Mouse (Mus musculus): ENCODE measurements at regions not wholly inside any gene's neighbourhood (a gene's known extent, or its start where the extent isn't known, plus 50 kb on each side); places are given as distances from the start of the nearest gene placed in this dataset.

GRCm38 (mm10) chr9:61227492-61228229, 144.5 kb upstream of the Tle3 start:
- Histone ChIP-seq H3K9me3 (no peaks in the 10 kb centered on the region), H3K4me2 (no peak overlapping the region), H3K9ac (no peak overlapping the region), H3K4me3 (no peak overlapping the region), H3K27me3 (peaks cover 25% of the 10 kb centered on the region), H3K4me1 (peaks cover 5% of the 10 kb centered on the region; the same call in 1 of the 2 replicates), H3K36me3 (no peaks in the 10 kb centered on the region), H3K27ac (no peak overlapping the region)
- ATAC-seq (ENCODE audit: borderline replicate concordance, extremely low read depth, low FRiP score, low TSS enrichment) = no peak
- 28% methylated on average over 19 of the region's 19 CpGs for WGBS

GRCm38 (mm10) chr9:61228230-61228631, 143.9 kb upstream of the Tle3 start:
- no peaks in the 10 kb centered on the region for H3K36me3 ChIP-seq
- WGBS = 68% methylated on average over 6 of the region's 6 CpGs
- H3K4me2 ChIP-seq = no peak overlapping the region
- H3K4me1 ChIP-seq = peaks cover 5% of the 10 kb centered on the region; the same call in 1 of the 2 replicates
- H3K27me3 ChIP-seq = peaks cover 25% of the 10 kb centered on the region
- no peak for ATAC-seq (ENCODE audit: borderline replicate concordance, extremely low read depth, low FRiP score, low TSS enrichment)
- no peaks in the 10 kb centered on the region for H3K9me3 ChIP-seq
- no peak overlapping the region for H3K4me3 ChIP-seq
- H3K9ac ChIP-seq = no peak overlapping the region
- no peak overlapping the region for H3K27ac ChIP-seq

- Histone ChIP-seq H3K9me3 (no peaks in the 10 kb centered on the region), H3K4me2 (no peak overlapping the region), H3K9ac (no peak overlapping the region), H3K36me3 (no peaks in the 10 kb centered on the region), H3K27me3 (peaks cover 25% of the 10 kb centered on the region), H3K4me3 (no peak overlapping the region), H3K27ac (no peak overlapping the region), H3K4me1 (peaks cover 5% of the 10 kb centered on the region; the same call in 1 of the 2 replicates)
- WGBS = 70% methylated on average over 4 of the region's 4 CpGs
- no peak for ATAC-seq (ENCODE audit: borderline replicate concordance, extremely low read depth, low FRiP score, low TSS enrichment)
Observed at GRCm38 (mm10) chr9:61230306-61230705, 141.9 kb upstream of the Tle3 start.

GRCm38 (mm10) chr9:61232630-61233029, 139.5 kb upstream of the Tle3 start:
- Histone ChIP-seq H3K4me3 (no peak overlapping the region), H3K4me1 (peaks cover 14% of the 10 kb centered on the region), H3K4me2 (no peak overlapping the region), H3K36me3 (no peaks in the 10 kb centered on the region), H3K9ac (no peak overlapping the region), H3K27ac (no peak overlapping the region), H3K9me3 (no peaks in the 10 kb centered on the region), H3K27me3 (peaks cover 23% of the 10 kb centered on the region; the same call in 1 of the 2 replicates)
- ATAC-seq (ENCODE audit: borderline replicate concordance, extremely low read depth, low FRiP score, low TSS enrichment) = no peak
- WGBS = 72% methylated on average over 7 of the region's 7 CpGs

- Histone ChIP-seq H3K36me3 (no peaks in the 10 kb centered on the region), H3K9ac (no peak overlapping the region), H3K9me3 (no peaks in the 10 kb centered on the region), H3K27ac (no peak overlapping the region), H3K4me1 (peaks cover 12% of the 10 kb centered on the region), H3K4me3 (no peak overlapping the region), H3K4me2 (no peak overlapping the region), H3K27me3 (peaks cover 25% of the 10 kb centered on the region)
- 54% methylated on average over 2 of the region's 2 CpGs for WGBS
- no peak for ATAC-seq (ENCODE audit: borderline replicate concordance, extremely low read depth, low FRiP score, low TSS enrichment)
Observed at GRCm38 (mm10) chr9:61233251-61233650, 138.9 kb upstream of the Tle3 start.

- Histone ChIP-seq H3K4me3 (no peak overlapping the region), H3K36me3 (no peaks in the 10 kb centered on the region), H3K27ac (no peak overlapping the region), H3K9ac (no peak overlapping the region), H3K27me3 (peaks cover 36% of the 10 kb centered on the region), H3K4me1 (peaks cover 12% of the 10 kb centered on the region), H3K9me3 (no peaks in the 10 kb centered on the region), H3K4me2 (no peak overlapping the region)
- ATAC-seq (ENCODE audit: borderline replicate concordance, extremely low read depth, low FRiP score, low TSS enrichment) = peak; percentile 44; the same call in 1 of the 2 replicates
- WGBS = 30% methylated on average over 17 of the region's 17 CpGs
Observed at GRCm38 (mm10) chr9:61235653-61236610, 136.2 kb upstream of the Tle3 start.

GRCm38 (mm10) chr9:61238687-61239250, 133.4 kb upstream of the Tle3 start:
- Histone ChIP-seq H3K4me3 (no peak overlapping the region), H3K27ac (no peak overlapping the region), H3K4me1 (peaks cover 12% of the 10 kb centered on the region), H3K9me3 (no peaks in the 10 kb centered on the region), H3K36me3 (no peaks in the 10 kb centered on the region), H3K9ac (no peak overlapping the region), H3K27me3 (peaks cover 29% of the 10 kb centered on the region), H3K4me2 (no peak overlapping the region)
- WGBS = 63% methylated on average over 4 of the region's 4 CpGs
- no peak for ATAC-seq (ENCODE audit: borderline replicate concordance, extremely low read depth, low FRiP score, low TSS enrichment)

GRCm38 (mm10) chr9:61239328-61239727, 132.8 kb upstream of the Tle3 start:
- ATAC-seq (ENCODE audit: borderline replicate concordance, extremely low read depth, low FRiP score, low TSS enrichment) = no peak
- no peaks in the 10 kb centered on the region for H3K9me3 ChIP-seq
- no peak overlapping the region for H3K4me3 ChIP-seq
- no peaks in the 10 kb centered on the region for H3K36me3 ChIP-seq
- H3K27ac ChIP-seq = no peak overlapping the region
- no peak overlapping the region for H3K4me2 ChIP-seq
- WGBS = 82% methylated on average over 3 of the region's 4 CpGs
- peaks cover 12% of the 10 kb centered on the region for H3K4me1 ChIP-seq
- no peak overlapping the region for H3K9ac ChIP-seq
- peaks cover 29% of the 10 kb centered on the region for H3K27me3 ChIP-seq

GRCm38 (mm10) chr9:61241442-61241841, 130.7 kb upstream of the Tle3 start:
- Histone ChIP-seq H3K4me3 (no peak overlapping the region), H3K27me3 (peaks cover 29% of the 10 kb centered on the region), H3K36me3 (no peaks in the 10 kb centered on the region), H3K9ac (no peak overlapping the region), H3K4me2 (no peak overlapping the region), H3K9me3 (no peaks in the 10 kb centered on the region), H3K27ac (no peak overlapping the region), H3K4me1 (peaks cover under 1% of the 10 kb centered on the region; the same call in 1 of the 2 replicates)
- ATAC-seq (ENCODE audit: borderline replicate concordance, extremely low read depth, low FRiP score, low TSS enrichment) = no peak
- WGBS = 51% methylated on average over 8 of the region's 8 CpGs

- Histone ChIP-seq H3K36me3 (no peaks in the 10 kb centered on the region), H3K4me1 (no peaks in the 10 kb centered on the region), H3K27ac (no peak overlapping the region), H3K9me3 (no peaks in the 10 kb centered on the region), H3K27me3 (peaks cover 24% of the 10 kb centered on the region), H3K4me2 (no peak overlapping the region), H3K9ac (no peak overlapping the region), H3K4me3 (no peak overlapping the region)
- WGBS = 69% methylated on average over 9 of the region's 9 CpGs
- ATAC-seq (ENCODE audit: borderline replicate concordance, extremely low read depth, low FRiP score, low TSS enrichment) = no peak
Observed at GRCm38 (mm10) chr9:61242167-61242860, 129.9 kb upstream of the Tle3 start.

GRCm38 (mm10) chr9:61243289-61243688, 128.9 kb upstream of the Tle3 start:
- Histone ChIP-seq H3K9ac (no peak overlapping the region), H3K27ac (no peak overlapping the region)
- WGBS = 71% methylated on average over 6 of the region's 6 CpGs

More at GRCm38 (mm10) chr9:61243289-61243688, 128.9 kb upstream of the Tle3 start:
- no peaks in the 10 kb centered on the region for H3K36me3 ChIP-seq
- no peak overlapping the region for H3K4me2 ChIP-seq
- no peak for ATAC-seq (ENCODE audit: borderline replicate concordance, extremely low read depth, low FRiP score, low TSS enrichment)
- H3K4me3 ChIP-seq = no peak overlapping the region
- no peaks in the 10 kb centered on the region for H3K4me1 ChIP-seq
- H3K27me3 ChIP-seq = peaks cover 15% of the 10 kb centered on the region
- H3K9me3 ChIP-seq = no peaks in the 10 kb centered on the region

Data from lung, embryonic 15.5 days (tissue).